Mouse (Mus musculus) MEL (cell line): ENCODE data around the gene Btf3l4. TPM values are rescaled to one million over a fixed set of nuclear protein-coding genes. Genes with fewer than 3 reads are reported as not detected.

Experiments used
- DNase-seq: peaks from one replicate; pipeline ENCODE4 v3.0.0; 2011; ENCODE audit warnings: low read depth, low spot score
- H3K27ac ChIP-seq: 2 replicates; pipeline ENCODE4 v1.5.1; 2012; ENCODE audit warnings: low read depth, mild to moderate bottlenecking, control low read depth, low read length, moderate library complexity; ENCODE audit not compliant: control insufficient read depth
- H3K27me3 ChIP-seq, 2 experiments: fragments of 150-350 bp in 1 of 2; sonication (generic) in 1 of 2; 2 replicates each; pipeline ENCODE4 v1.6.1; 2012; ENCODE audit warnings: low read length in 2 of 2, mild to moderate bottlenecking in 2 of 2, improper control_type of control experiment in 1 of 2, moderate library complexity in 1 of 2; ENCODE audit not compliant: insufficient read depth in 2 of 2, control insufficient read depth in 1 of 2
- H3K36me3 ChIP-seq, 2 experiments: 2 replicates each; pipeline ENCODE4 v1.6.1; 2012 to 2014; ENCODE audit warnings: low read length in 2 of 2, improper control_type of control experiment in 1 of 2, inconsistent platforms in 1 of 2, mild to moderate bottlenecking in 1 of 2; ENCODE audit not compliant: insufficient read depth in 2 of 2, control insufficient read depth in 1 of 2
- H3K4me1 ChIP-seq, 2 experiments: fragments of 150-350 bp in 1 of 2; sonication (generic) in 1 of 2; 2 replicates each; pipeline ENCODE4 v1.6.1; 2012; ENCODE audit warnings: low read length in 2 of 2, improper control_type of control experiment in 1 of 2, mild to moderate bottlenecking in 1 of 2; ENCODE audit not compliant: insufficient read depth in 2 of 2, control insufficient read depth in 1 of 2
- H3K4me3 ChIP-seq, 2 experiments: fragments of 150-350 bp in 1 of 2; sonication (generic) in 1 of 2; 2 replicates each; pipeline ENCODE4 v1.5.1; 2012; ENCODE audit warnings: low read depth in 2 of 2, low read length in 2 of 2, mild to moderate bottlenecking in 2 of 2, moderate library complexity in 2 of 2, control low read depth in 1 of 2, improper control_type of control experiment in 1 of 2; ENCODE audit not compliant: control insufficient read depth in 1 of 2, insufficient read depth in 1 of 2
- H3K79me2 ChIP-seq: 2 replicates; pipeline ENCODE4 v1.6.1; 2012; ENCODE audit warnings: mild to moderate bottlenecking, low read length, moderate library complexity; ENCODE audit not compliant: control insufficient read depth, poor library complexity, insufficient read depth
- H3K9ac ChIP-seq: 2 replicates; pipeline ENCODE4 v1.6.1; 2012; ENCODE audit warnings: low read depth, mild to moderate bottlenecking, control low read depth, low read length, moderate library complexity; ENCODE audit not compliant: control insufficient read depth, poor library complexity, severe bottlenecking
- H3K9me3 ChIP-seq: fragments of 150-350 bp; sonication (generic); replicated peaks from 2 replicates; pipeline ENCODE4 v1.6.1; 2012; ENCODE audit warnings: mild to moderate bottlenecking, low read length, improper control_type of control experiment, moderate library complexity; ENCODE audit not compliant: insufficient read depth
- BHLHE40 ChIP-seq: IDR thresholded peaks from 2 replicates; pipeline ENCODE4 v1.6.1; 2012; ENCODE audit warnings: low read depth, mild to moderate bottlenecking, inconsistent platforms, low read length, improper control_type of control experiment, borderline replicate concordance
- CTCF ChIP-seq, 3 experiments: IDR thresholded peaks in 2 of 3; conservative IDR thresholded peaks in 1 of 3; 2 replicates each; pipeline ENCODE4 v1.5.1; 2011 to 2012; ENCODE audit warnings: low read length in 3 of 3, low read depth in 2 of 3, mild to moderate bottlenecking in 2 of 3, improper control_type of control experiment in 1 of 3, inconsistent platforms in 1 of 3, mixed read lengths in 1 of 3, moderate library complexity in 1 of 3; ENCODE audit not compliant: control insufficient read depth in 1 of 3, insufficient read depth in 1 of 3, poor library complexity in 1 of 3, severe bottlenecking in 1 of 3
- E2F4 ChIP-seq: IDR thresholded peaks from 2 replicates; pipeline ENCODE4 v1.6.1; 2011; ENCODE audit warnings: low read depth, low read length, improper control_type of control experiment, borderline replicate concordance
- ELF1 ChIP-seq: IDR thresholded peaks from 2 replicates; pipeline ENCODE4 v1.6.1; 2014; ENCODE audit warnings: low read depth, mild to moderate bottlenecking, inconsistent platforms, low read length, improper control_type of control experiment, moderate library complexity
- EP300 ChIP-seq, 2 experiments: IDR thresholded peaks; 2 replicates each; pipeline ENCODE4 v1.6.1; 2011; ENCODE audit warnings: improper control_type of control experiment in 2 of 2, low read length in 2 of 2, low read depth in 1 of 2, mild to moderate bottlenecking in 1 of 2
- GABPA ChIP-seq: IDR thresholded peaks from 2 replicates; pipeline ENCODE4 v1.6.1; 2012; ENCODE audit warnings: low read depth, mild to moderate bottlenecking, inconsistent platforms, low read length, improper control_type of control experiment, moderate library complexity
- GATA1 ChIP-seq: IDR thresholded peaks from 2 replicates; pipeline ENCODE4 v1.6.1; 2011; ENCODE audit warnings: low read depth, low read length, improper control_type of control experiment
- JUND ChIP-seq: IDR thresholded peaks from 2 replicates; pipeline ENCODE4 v1.6.1; 2011; ENCODE audit warnings: low read depth, mild to moderate bottlenecking, improper control_type of control experiment, low read length
- KAT2A ChIP-seq: conservative IDR thresholded peaks from 2 replicates; pipeline ENCODE4 v1.6.1; 2012; ENCODE audit warnings: low read depth, low read length, improper control_type of control experiment, inconsistent platforms
- MAFK ChIP-seq: IDR thresholded peaks from 2 replicates; pipeline ENCODE4 v1.6.1; 2011; ENCODE audit warnings: low read depth, mild to moderate bottlenecking, low read length, improper control_type of control experiment, borderline replicate concordance
- MAZ ChIP-seq: IDR thresholded peaks from 2 replicates; pipeline ENCODE4 v1.6.1; 2012; ENCODE audit warnings: low read depth, mild to moderate bottlenecking, inconsistent platforms, low read length, improper control_type of control experiment
- MEF2A ChIP-seq: IDR thresholded peaks from 2 replicates; pipeline ENCODE4 v1.6.1; 2014; ENCODE audit warnings: low read depth, mild to moderate bottlenecking, inconsistent platforms, low read length, improper control_type of control experiment; ENCODE audit not compliant: poor library complexity, insufficient replicate concordance, severe bottlenecking; ENCODE audit errors: extremely low read depth
- MXI1 ChIP-seq: IDR thresholded peaks from 2 replicates; pipeline ENCODE4 v1.6.1; 2011; ENCODE audit warnings: mild to moderate bottlenecking, low read depth, low read length, improper control_type of control experiment
- POLR2A ChIP-seq, 2 experiments: IDR thresholded peaks; 2 replicates each; pipeline ENCODE4 v1.6.1; 2011 to 2012; ENCODE audit warnings: low read length in 2 of 2, mild to moderate bottlenecking in 2 of 2, control low read depth in 1 of 2, improper control_type of control experiment in 1 of 2, low read depth in 1 of 2, moderate library complexity in 1 of 2; ENCODE audit not compliant: control insufficient read depth in 1 of 2, insufficient read depth in 1 of 2, poor library complexity in 1 of 2
- POLR2AphosphoS2 ChIP-seq: IDR thresholded peaks from 2 replicates; pipeline ENCODE4 v1.6.1; 2011; ENCODE audit warnings: low read length, improper control_type of control experiment
- POLR2AphosphoS5 ChIP-seq: IDR thresholded peaks from 2 replicates; pipeline ENCODE4 v1.6.1; 2012; ENCODE audit warnings: low read depth, borderline replicate concordance, mild to moderate bottlenecking, inconsistent platforms, low read length, moderate library complexity, mixed read lengths
- RAD21 ChIP-seq: IDR thresholded peaks from 2 replicates; pipeline ENCODE4 v1.6.1; 2011; ENCODE audit warnings: mild to moderate bottlenecking, low read depth, low read length, improper control_type of control experiment
- SMC3 ChIP-seq: IDR thresholded peaks from 2 replicates; pipeline ENCODE4 v1.6.1; 2011; ENCODE audit warnings: low read depth, low read length, improper control_type of control experiment
- TAL1 ChIP-seq: IDR thresholded peaks from 2 replicates; pipeline ENCODE4 v1.6.1; 2012; ENCODE audit warnings: mild to moderate bottlenecking, inconsistent platforms, low read length, moderate library complexity, mixed read lengths
- TBP ChIP-seq: IDR thresholded peaks from 2 replicates; pipeline ENCODE4 v1.8.0; 2011; ENCODE audit warnings: low read depth, low read length, improper control_type of control experiment
- USF1 ChIP-seq: IDR thresholded peaks from 2 replicates; pipeline ENCODE4 v1.6.1; 2014; ENCODE audit warnings: low read depth, mild to moderate bottlenecking, inconsistent platforms, low read length, improper control_type of control experiment, moderate library complexity
- USF2 ChIP-seq, 2 experiments: IDR thresholded peaks; 2 replicates each; pipeline ENCODE4 v1.6.1; 2011 to 2012; ENCODE audit warnings: improper control_type of control experiment in 2 of 2, low read length in 2 of 2, borderline replicate concordance in 1 of 2, inconsistent platforms in 1 of 2, low read depth in 1 of 2, mild to moderate bottlenecking in 1 of 2; ENCODE audit not compliant: insufficient read depth in 1 of 2
- ZC3H11A ChIP-seq: IDR thresholded peaks from 2 replicates; pipeline ENCODE4 v1.6.1; 2012; ENCODE audit warnings: low read depth, mild to moderate bottlenecking, inconsistent platforms, low read length, improper control_type of control experiment
- ZMIZ1 ChIP-seq: IDR thresholded peaks from 2 replicates; pipeline ENCODE4 v1.6.1; 2012; ENCODE audit warnings: low read depth, mild to moderate bottlenecking, inconsistent platforms, low read length, improper control_type of control experiment, moderate library complexity
- polyA plus RNA-seq, 2 experiments: library from polyadenylated mRNA; stranded (reverse) in 1 of 2; unstranded in 1 of 2; fragments of >175 nt in 1 of 2; fragments of >200 nt in 1 of 2; gene quantifications; 2 replicates each; pipeline versions ENCODE4 v1.2.1 to v1.2.4; 2012; ENCODE audit warnings: low replicate concordance in 2 of 2, low read depth in 1 of 2; ENCODE audit not compliant: insufficient read length in 2 of 2, insufficient read depth in 1 of 2, missing spikeins in 1 of 2
- total RNA-seq: library from RNA; depleted of rRNA; stranded (reverse); fragments of 300-350 nt; gene quantifications from 2 replicates; pipeline ENCODE4 v1.2.3, GENCODE M21; 2012

Gene Btf3l4
- total and polyA plus RNA-seq, 3 experiments: 24.4 to 43.8 TPM; not detected in 1

DNA sequence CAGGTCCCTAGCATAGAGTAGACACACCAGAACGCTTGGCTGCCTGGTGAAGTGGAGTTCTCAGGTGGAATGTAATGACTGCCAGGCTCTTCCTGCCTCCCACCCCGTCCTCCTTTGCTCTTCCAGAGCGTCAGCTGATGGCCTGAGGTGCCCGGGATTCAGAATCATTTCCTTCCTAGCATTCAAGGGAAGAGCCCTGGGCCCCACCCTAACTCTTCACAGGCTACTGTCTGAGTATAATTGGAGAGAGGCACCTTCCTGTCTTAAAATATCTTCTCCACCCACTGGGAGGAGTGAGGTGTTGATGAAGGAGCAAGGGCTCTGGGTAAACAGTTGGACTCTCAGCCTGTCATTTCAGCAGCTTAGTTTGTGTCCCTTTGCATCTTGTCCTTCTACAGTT is 36.7 kb downstream of the Btf3l4 start:
- Histone ChIP-seq H3K79me2 (no peaks in the 10 kb centered on the region), H3K27ac (no peak overlapping the region), H3K9ac (no peak overlapping the region), H3K9me3 (no peaks in the 10 kb centered on the region), H3K4me1 (no peaks in the 10 kb centered on the region), H3K4me3 (no peak overlapping the region), H3K27me3 (peaks cover 13 to 30% of the 10 kb centered on the region in 2 experiments), H3K36me3 (no peaks in the 10 kb centered on the region)
- no peak for DNase-seq
- TF ChIP-seq POLR2A (IDR thresholded peaks at IDR 0.05; ENCODE audit: control insufficient read depth in 1 of 2, insufficient read depth in 1 of 2, low read depth in 1 of 2, low read length in 2 of 2, poor library complexity in 1 of 2) (no peak), GATA1 (no peak), JUND (no peak), MAZ (no peak), USF2 (IDR thresholded peaks at IDR 0.05; ENCODE audit: borderline replicate concordance in 1 of 2, insufficient read depth in 1 of 2, low read depth in 1 of 2, low read length in 2 of 2) (no peak), ELF1 (no peak), POLR2AphosphoS2 (no peak), CTCF (IDR thresholded peaks at IDR 0.05 in 2 of 3, conservative IDR thresholded peaks at IDR 0.05 in 1 of 3; ENCODE audit: control insufficient read depth in 1 of 3, insufficient read depth in 1 of 3, low read depth in 2 of 3, low read length in 3 of 3, poor library complexity in 1 of 3, severe bottlenecking in 1 of 3) (no peak), RAD21 (no peak), TAL1 (no peak), BHLHE40 (no peak), MEF2A (no peak)

DNA sequence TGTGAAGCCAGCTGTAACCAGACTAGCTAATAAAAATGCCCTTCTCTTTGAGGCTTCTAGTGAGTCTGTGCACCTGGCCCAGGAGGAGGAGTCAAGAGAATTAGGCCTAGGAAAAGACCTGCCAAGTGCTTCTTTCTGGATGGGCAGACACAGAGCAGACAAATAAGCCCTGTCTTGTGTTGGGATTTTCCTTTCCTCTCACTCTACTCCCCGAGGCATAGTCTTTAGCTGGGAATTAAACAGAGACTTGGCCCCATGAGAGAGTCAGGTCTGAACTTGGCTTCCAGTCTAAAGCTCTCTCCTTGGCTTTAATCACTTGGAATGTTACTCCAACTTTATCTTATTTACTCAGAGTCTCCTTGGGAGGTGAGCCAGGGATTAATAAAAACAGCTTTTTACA is 39.5 kb downstream of the Btf3l4 start:
- Histone ChIP-seq H3K4me1 (no peaks in the 10 kb centered on the region), H3K36me3 (no peaks in the 10 kb centered on the region), H3K9ac (no peak overlapping the region), H3K27ac (no peak overlapping the region), H3K27me3 (peaks cover 9 to 34% of the 10 kb centered on the region in 2 experiments), H3K79me2 (no peaks in the 10 kb centered on the region), H3K4me3 (no peak overlapping the region), H3K9me3 (no peaks in the 10 kb centered on the region)
- DNase-seq: no peak
- no peak for TF ChIP-seq MEF2A
- TF ChIP-seq TAL1: no peak
- no peak for TF ChIP-seq TBP
- no peak for TF ChIP-seq SMC3
- TF ChIP-seq E2F4: no peak
- no peak for TF ChIP-seq MXI1
- no peak for TF ChIP-seq GABPA
- no peak for TF ChIP-seq USF1
- no peak for TF ChIP-seq MAZ
- TF ChIP-seq GATA1: no peak
- TF ChIP-seq EP300 (IDR thresholded peaks at IDR 0.05; ENCODE audit: low read depth in 1 of 2, low read length in 2 of 2): no peak
- TF ChIP-seq MAFK: no peak
- TF ChIP-seq ZMIZ1: no peak
- TF ChIP-seq ZC3H11A: no peak
- no peak for TF ChIP-seq KAT2A
- no peak for TF ChIP-seq POLR2AphosphoS5
- TF ChIP-seq JUND: no peak
